Mouse (Mus musculus) layer of hippocampus, adult 18-20 months (tissue): ENCODE results near the gene Nxpe3. TPM values are rescaled to one million over a fixed set of nuclear protein-coding genes. Genes with fewer than 3 reads are reported as not detected.

ENCODE experiments used
- DNase-seq, 2 experiments: peaks; one replicate each; pipeline ENCODE4 v3.0.0; 2022; ENCODE audit warnings: low spot score in 2 of 2
- total RNA-seq, 2 experiments: library from RNA; stranded (reverse); gene quantifications; 2 replicates each; pipeline ENCODE4 v1.2.3; 2021

Nxpe3 gene
- total RNA-seq, 2 experiments from 2014 or later: 12.1 to 12.5 TPM

GRCm38 (mm10) chr16:55811792-55812191 is 83.3 kb downstream of the Nxpe3 start:
- no peak for DNase-seq

- DNase-seq: no peak
Observed at GRCm38 (mm10) chr16:55809779-55810514, 85.1 kb downstream of the Nxpe3 start.

GRCm38 (mm10) chr16:55809345-55809744 is 85.7 kb downstream of the Nxpe3 start:
- no peak for DNase-seq

GRCm38 (mm10) chr16:55807505-55807932 is 87.6 kb downstream of the Nxpe3 start:
- peak in 1 of 2 experiments; percentile 65 for DNase-seq

- DNase-seq: no peak
Observed at GRCm38 (mm10) chr16:55804799-55805198, 90.3 kb downstream of the Nxpe3 start.

- DNase-seq: no peak
Observed at GRCm38 (mm10) chr16:55801629-55802028, 93.5 kb downstream of the Nxpe3 start.

- DNase-seq: no peak
Observed at GRCm38 (mm10) chr16:55798845-55799244, 96.2 kb downstream of the Nxpe3 start.

- no peak for DNase-seq
Observed at GRCm38 (mm10) chr16:55790326-55790725, 104.8 kb downstream of the Nxpe3 start.

Other genes starting within 250 kb of the Nxpe3 start
- 1 to 10 TPM; 6.0 to 6.5 TPM for gene Nfkbiz, start 56.4 kb downstream of the Nxpe3 start, total RNA-seq
- 10 to 100 TPM; 18.2 to 18.8 TPM for gene Cep97, start 39.6 kb upstream of the Nxpe3 start, total RNA-seq
- 100 to 1,000 TPM; 411 to 431 TPM for gene Rpl24, start 71.0 kb upstream of the Nxpe3 start, total RNA-seq
- 10 to 100 TPM; 55.7 to 56.6 TPM for gene Zbtb11, start 78.6 kb upstream of the Nxpe3 start, total RNA-seq
- 100 to 1,000 TPM; 158 to 171 TPM for gene Pcnp, start 134.5 kb upstream of the Nxpe3 start, total RNA-seq
- gene Trmt10c, start 142.5 kb upstream of the Nxpe3 start, total RNA-seq: 1 to 10 TPM; 9.1 to 9.5 TPM
- 10 to 100 TPM; 45.7 to 47.2 TPM for gene Senp7, start 153.1 kb upstream of the Nxpe3 start, total RNA-seq